Mouse (Mus musculus): ENCODE results near the gene Mast4. TPM values are rescaled to one million over a fixed set of nuclear protein-coding genes. Genes with fewer than 3 reads are reported as not detected.

Mast4 gene
- total and polyA plus RNA-seq, 3 experiments: 0.99 to 7.4 (median 6.1) TPM

DNA sequence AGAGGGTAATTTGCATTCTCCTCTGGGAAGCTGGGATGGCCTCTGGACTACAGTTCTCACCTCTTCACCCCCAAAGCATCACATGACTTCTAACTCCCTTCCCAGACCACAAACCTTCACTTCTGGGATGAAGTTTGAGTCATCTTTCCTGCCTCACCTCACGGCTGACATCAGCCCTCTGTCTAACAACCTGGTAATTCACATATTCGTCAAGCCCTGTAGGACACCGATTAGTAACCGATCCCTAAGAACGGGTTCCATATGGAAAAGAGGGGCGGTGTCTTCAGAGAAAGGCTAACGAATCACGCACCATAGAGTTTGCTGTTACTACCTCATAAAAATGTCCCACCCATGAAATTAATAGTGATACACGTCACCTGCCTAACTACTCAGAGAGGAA, 6.5 kb downstream of the Mast4 start:
- Histone ChIP-seq H3K9ac (ENCODE audit: insufficient read depth, low read depth) (no peak overlapping the region), H3K4me2 (ENCODE audit: insufficient read depth, low read depth, poor library complexity, severe bottlenecking) (no peak overlapping the region), H3K27me3 (replicated peaks) (no peaks in the 10 kb centered on the region), H3K36me3 (replicated peaks in 1 of 2; ENCODE audit: control insufficient read depth in 1 of 2, insufficient read depth in 1 of 2, low read length in 1 of 2) (no peaks in the 10 kb centered on the region), H3K79me2 (replicated peaks; ENCODE audit: control insufficient read depth, extremely low read depth, insufficient read depth, poor library complexity, severe bottlenecking) (no peaks in the 10 kb centered on the region), H3K4me1 (ENCODE audit: control insufficient read depth in 1 of 2, insufficient read depth in 2 of 2) (peaks cover 2 to 5% of the 10 kb centered on the region in 2 experiments; a peak in 1 of 4 replicates), H3K4me3 (replicated peaks in 1 of 3; ENCODE audit: low read depth in 2 of 3, low read length in 2 of 3, poor library complexity in 1 of 3) (no peak overlapping the region), H3K27ac (ENCODE audit: insufficient read depth, low read depth) (no peak overlapping the region), H3K9me3 (replicated peaks; ENCODE audit: low read length) (no peaks in the 10 kb centered on the region)
- in situ Hi-C loops (cut with MboI; ENCODE audit: low pct_ligation_motif_present, low pct_unique_long_range_greater_than_20kb, low sequenced_read_pairs) (no loop called here), dilution Hi-C loops (cut with MboI; ENCODE audit: extremely low pct_ligation_motif_present, extremely low pct_unique_long_range_greater_than_20kb, low sequenced_read_pairs) (no loop called here)
- no peak for TF ChIP-seq TBP (conservative IDR thresholded peaks at IDR 0.05; ENCODE audit: low read depth, low read length)
- no peak for TF ChIP-seq GABPA (IDR thresholded peaks at IDR 0.05; ENCODE audit: insufficient replicate concordance, low read depth, low read length)
- TF ChIP-seq TCF12 (IDR thresholded peaks at IDR 0.05; ENCODE audit: low read depth, low read length): no peak
- no peak for TF ChIP-seq POLR2A (IDR thresholded peaks at IDR 0.05; ENCODE audit: low read depth, low read length)
- no peak for DNase-seq (ENCODE audit: extremely low read depth)

DNA sequence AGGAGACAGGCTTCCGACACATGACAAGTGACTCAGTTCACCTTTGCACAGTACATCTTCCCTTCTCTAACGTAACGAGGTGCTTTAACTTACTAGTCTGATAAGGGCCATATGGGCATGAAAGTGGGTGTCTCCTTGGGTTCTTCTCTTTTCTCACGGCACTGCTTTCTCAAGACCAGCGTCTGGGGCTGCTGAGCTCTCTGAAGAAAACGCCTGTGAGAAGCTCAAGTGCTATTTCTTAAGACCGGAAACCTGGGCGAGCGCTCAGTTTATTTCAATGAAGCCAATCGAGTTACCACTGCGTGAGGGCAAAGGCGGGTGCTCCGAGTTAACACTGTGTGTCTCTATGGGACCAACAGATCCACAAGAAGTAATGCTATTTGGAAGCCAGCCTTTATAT, 8.1 kb downstream of the Mast4 start:
- no peak overlapping the region for H3K4me3 ChIP-seq (replicated peaks in 1 of 3; ENCODE audit: low read depth in 2 of 3, low read length in 2 of 3, poor library complexity in 1 of 3)
- H3K4me1 ChIP-seq (ENCODE audit: control insufficient read depth in 1 of 2, insufficient read depth in 2 of 2): peaks cover 6 to 7% of the 10 kb centered on the region in 2 experiments; a peak in 2 of 4 replicates
- H3K27me3 ChIP-seq (replicated peaks): no peaks in the 10 kb centered on the region
- no peak overlapping the region for H3K9ac ChIP-seq (ENCODE audit: insufficient read depth, low read depth)
- dilution Hi-C loops (cut with MboI; ENCODE audit: extremely low pct_ligation_motif_present, extremely low pct_unique_long_range_greater_than_20kb, low sequenced_read_pairs) (no loop called here), in situ Hi-C loops (cut with MboI; ENCODE audit: low pct_ligation_motif_present, low pct_unique_long_range_greater_than_20kb, low sequenced_read_pairs) (no loop called here)
- H3K4me2 ChIP-seq (ENCODE audit: insufficient read depth, low read depth, poor library complexity, severe bottlenecking): no peak overlapping the region
- H3K36me3 ChIP-seq (replicated peaks in 1 of 2; ENCODE audit: control insufficient read depth in 1 of 2, insufficient read depth in 1 of 2, low read length in 1 of 2): no peaks in the 10 kb centered on the region
- TF ChIP-seq USF2 (conservative IDR thresholded peaks at IDR 0.05; ENCODE audit: low read depth, low read length) (no peak), GABPA (IDR thresholded peaks at IDR 0.05; ENCODE audit: insufficient replicate concordance, low read depth, low read length) (no peak), USF1 (IDR thresholded peaks at IDR 0.05; ENCODE audit: low read depth, low read length) (no peak), ZC3H11A (IDR thresholded peaks at IDR 0.05; ENCODE audit: low read depth, low read length) (no peak), PAX5 (IDR thresholded peaks at IDR 0.05; ENCODE audit: low read length) (no peak), JUN (IDR thresholded peaks at IDR 0.05; ENCODE audit: insufficient read depth, low read depth, low read length) (no peak), ETS1 (conservative IDR thresholded peaks at IDR 0.05; ENCODE audit: low read depth, low read length) (no peak), CTCF (conservative IDR thresholded peaks at IDR 0.05 in 1 of 2, IDR thresholded peaks at IDR 0.05 in 1 of 2; ENCODE audit: low read depth in 2 of 2, low read length in 2 of 2) (no peak), SMC3 (IDR thresholded peaks at IDR 0.05; ENCODE audit: low read depth, low read length) (no peak)
- peaks cover 3% of the 10 kb centered on the region for H3K9me3 ChIP-seq (replicated peaks; ENCODE audit: low read length)
- no peaks in the 10 kb centered on the region for H3K79me2 ChIP-seq (replicated peaks; ENCODE audit: control insufficient read depth, extremely low read depth, insufficient read depth, poor library complexity, severe bottlenecking)
- no peak overlapping the region for H3K27ac ChIP-seq (ENCODE audit: insufficient read depth, low read depth)
- no peak for DNase-seq (ENCODE audit: extremely low read depth)

DNA sequence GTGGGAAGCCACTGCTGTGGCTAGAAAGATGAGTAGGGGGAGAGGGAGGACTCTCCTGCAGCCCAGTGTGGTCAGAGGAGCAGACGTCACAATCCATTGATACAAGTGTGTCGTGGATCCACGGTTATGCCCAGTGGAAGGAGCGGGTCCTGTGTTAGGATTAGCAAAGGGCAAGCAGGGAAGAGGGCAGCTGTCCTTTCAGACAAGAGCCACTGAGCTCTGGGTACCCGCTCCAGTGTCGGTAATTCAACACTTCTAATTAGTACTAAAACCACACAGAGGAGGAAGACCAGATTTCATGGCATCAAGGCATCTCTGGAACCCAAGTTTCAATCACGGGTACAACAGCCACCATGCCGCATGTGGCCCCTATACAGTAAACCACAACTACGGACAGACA, 14.4 kb downstream of the Mast4 start:
- Histone ChIP-seq H3K9ac (ENCODE audit: insufficient read depth, low read depth) (no peak overlapping the region), H3K4me2 (ENCODE audit: insufficient read depth, low read depth, poor library complexity, severe bottlenecking) (no peak overlapping the region), H3K4me3 (replicated peaks in 1 of 3; ENCODE audit: low read depth in 2 of 3, low read length in 2 of 3, poor library complexity in 1 of 3) (no peak overlapping the region), H3K9me3 (replicated peaks; ENCODE audit: low read length) (peaks cover 3% of the 10 kb centered on the region), H3K79me2 (replicated peaks; ENCODE audit: control insufficient read depth, extremely low read depth, insufficient read depth, poor library complexity, severe bottlenecking) (no peaks in the 10 kb centered on the region), H3K4me1 (ENCODE audit: control insufficient read depth in 1 of 2, insufficient read depth in 2 of 2) (peaks cover 7 to 16% of the 10 kb centered on the region in 2 experiments; a peak in 3 of 4 replicates), H3K27me3 (replicated peaks) (no peaks in the 10 kb centered on the region), H3K36me3 (replicated peaks in 1 of 2; ENCODE audit: control insufficient read depth in 1 of 2, insufficient read depth in 1 of 2, low read length in 1 of 2) (no peaks in the 10 kb centered on the region), H3K27ac (ENCODE audit: insufficient read depth, low read depth) (no peak overlapping the region)
- DNase-seq (ENCODE audit: extremely low read depth): no peak
- dilution Hi-C loops (cut with MboI; ENCODE audit: extremely low pct_ligation_motif_present, extremely low pct_unique_long_range_greater_than_20kb, low sequenced_read_pairs) (no loop called here), in situ Hi-C loops (cut with MboI; ENCODE audit: low pct_ligation_motif_present, low pct_unique_long_range_greater_than_20kb, low sequenced_read_pairs) (no loop called here)
- TF ChIP-seq BHLHE40 (IDR thresholded peaks at IDR 0.05; ENCODE audit: low read depth, low read length): no peak
- TF ChIP-seq MEF2A (IDR thresholded peaks at IDR 0.05; ENCODE audit: borderline replicate concordance, low read depth, low read length): no peak
- no peak for TF ChIP-seq USF2 (conservative IDR thresholded peaks at IDR 0.05; ENCODE audit: low read depth, low read length)
- TF ChIP-seq POLR2AphosphoS2 (IDR thresholded peaks at IDR 0.05; ENCODE audit: low read depth, low read length): no peak
- TF ChIP-seq NRF1 (IDR thresholded peaks at IDR 0.05; ENCODE audit: low read depth, low read length): no peak
- TF ChIP-seq ZMIZ1 (IDR thresholded peaks at IDR 0.05; ENCODE audit: low read depth, low read length): no peak
- TF ChIP-seq TBP (conservative IDR thresholded peaks at IDR 0.05; ENCODE audit: low read depth, low read length): no peak
- no peak for TF ChIP-seq MAX (IDR thresholded peaks at IDR 0.05; ENCODE audit: low read length)
- TF ChIP-seq USF1 (IDR thresholded peaks at IDR 0.05; ENCODE audit: low read depth, low read length): no peak
- no peak for TF ChIP-seq JUN (IDR thresholded peaks at IDR 0.05; ENCODE audit: insufficient read depth, low read depth, low read length)
- no peak for TF ChIP-seq HCFC1 (IDR thresholded peaks at IDR 0.05; ENCODE audit: low read depth, low read length)
- no peak for TF ChIP-seq EP300 (IDR thresholded peaks at IDR 0.05; ENCODE audit: low read length)
- TF ChIP-seq MAFK (IDR thresholded peaks at IDR 0.05; ENCODE audit: insufficient replicate concordance, low read length): no peak
- no peak for TF ChIP-seq ZNF384 (IDR thresholded peaks at IDR 0.05; ENCODE audit: low read depth, low read length)

All from CH12.LX (cell line).